Mouse (Mus musculus) embryonic facial prominence, embryonic 15.5 days (tissue): ENCODE measurements around the gene Pdss2. TPM values are rescaled to one million over a fixed set of nuclear protein-coding genes. Genes with fewer than 3 reads are reported as not detected.
A peak's percentile ranks its signal among the peaks of the same experiment; 100 is the strongest.

Source experiments
- ATAC-seq: fragments of 200-750 bp; cut with Nextera tagmentation; 2 replicates; pipeline ENCODE4 v1.8.0; 2017; ENCODE audit warnings: low read depth, moderate TSS enrichment; ENCODE audit not compliant: insufficient number of reproducible peaks, low FRiP score, low TSS enrichment
- H3K27ac ChIP-seq: fragments of 300-500 bp; sonication (generic); replicated peaks from 2 replicates; pipeline ENCODE4 v1.5.1; 2015; ENCODE audit warnings: mild to moderate bottlenecking, inconsistent platforms
- H3K27me3 ChIP-seq: fragments of 300-500 bp; sonication (generic); 2 replicates; pipeline ENCODE4 v1.6.1; 2015; ENCODE audit warnings: inconsistent platforms
- H3K36me3 ChIP-seq: fragments of 300-500 bp; sonication (generic); 2 replicates; pipeline ENCODE4 v1.6.1; 2015; ENCODE audit warnings: mild to moderate bottlenecking, inconsistent platforms
- H3K4me1 ChIP-seq: fragments of 300-500 bp; sonication (generic); 2 replicates; pipeline ENCODE4 v1.6.1; 2015; ENCODE audit warnings: inconsistent platforms
- H3K4me2 ChIP-seq: fragments of 300-500 bp; sonication (generic); replicated peaks from 2 replicates; pipeline ENCODE4 v1.6.1; 2015; ENCODE audit warnings: mild to moderate bottlenecking, inconsistent platforms
- H3K4me3 ChIP-seq: fragments of 300-500 bp; sonication (generic); replicated peaks from 2 replicates; pipeline ENCODE4 v1.5.1; 2015; ENCODE audit warnings: mild to moderate bottlenecking, inconsistent platforms
- H3K9ac ChIP-seq: fragments of 300-500 bp; sonication (generic); 2 replicates; pipeline ENCODE4 v1.6.1; 2015; ENCODE audit warnings: inconsistent platforms
- H3K9me3 ChIP-seq: fragments of 300-500 bp; sonication (generic); replicated peaks from 2 replicates; pipeline ENCODE4 v1.6.1; 2016; ENCODE audit warnings: inconsistent platforms
- WGBS: fragments of 180-500 bp; shearing (Covaris S2); methylation state at CpG from one replicate; pipeline ENCODE4 v1.1.7; 2015; 5-methylcytosine and 5-hydroxymethylcytosine counted together
- polyA plus RNA-seq: library from polyadenylated mRNA; unstranded; fragments of >200 nt; fragmentation: Nextera tagmentation; extraction: Ambion mirVana; gene quantifications from 2 replicates; pipeline ENCODE4 v1.2.1, GENCODE M21; 2015

Gene Pdss2
- polyA plus RNA-seq, 1 experiment from 2014 or later: 11.2 TPM

DNA sequence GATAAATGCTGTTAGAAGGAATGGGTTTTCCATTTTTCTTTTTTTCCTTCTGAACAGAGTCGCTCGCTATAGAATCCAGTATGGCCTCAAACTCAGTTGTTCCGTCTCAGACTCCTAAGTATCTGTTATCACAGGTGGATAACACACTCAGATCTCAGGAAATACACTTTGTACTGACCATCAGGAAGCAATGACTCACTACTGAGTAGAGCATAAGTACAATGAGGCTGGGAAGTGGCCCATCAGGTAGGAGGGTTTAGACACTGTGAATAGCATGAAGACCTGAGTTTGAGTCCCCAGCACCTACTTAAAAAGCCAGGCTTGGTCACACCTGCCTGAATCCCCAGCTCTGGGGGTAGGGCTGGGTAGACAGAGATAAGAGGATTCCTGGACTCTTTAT is 227.4 kb downstream of the Pdss2 start:
- H3K9ac ChIP-seq: no peak overlapping the region
- H3K36me3 ChIP-seq: no peaks in the 10 kb centered on the region
- no peak overlapping the region for H3K4me3 ChIP-seq
- no peak for ATAC-seq
- no peak overlapping the region for H3K4me2 ChIP-seq
- H3K9me3 ChIP-seq: no peaks in the 10 kb centered on the region
- no peaks in the 10 kb centered on the region for H3K27me3 ChIP-seq
- H3K4me1 ChIP-seq: peaks cover 10% of the 10 kb centered on the region
- no peak overlapping the region for H3K27ac ChIP-seq
- 85% methylated on average over 3 of the region's 3 CpGs for WGBS

DNA sequence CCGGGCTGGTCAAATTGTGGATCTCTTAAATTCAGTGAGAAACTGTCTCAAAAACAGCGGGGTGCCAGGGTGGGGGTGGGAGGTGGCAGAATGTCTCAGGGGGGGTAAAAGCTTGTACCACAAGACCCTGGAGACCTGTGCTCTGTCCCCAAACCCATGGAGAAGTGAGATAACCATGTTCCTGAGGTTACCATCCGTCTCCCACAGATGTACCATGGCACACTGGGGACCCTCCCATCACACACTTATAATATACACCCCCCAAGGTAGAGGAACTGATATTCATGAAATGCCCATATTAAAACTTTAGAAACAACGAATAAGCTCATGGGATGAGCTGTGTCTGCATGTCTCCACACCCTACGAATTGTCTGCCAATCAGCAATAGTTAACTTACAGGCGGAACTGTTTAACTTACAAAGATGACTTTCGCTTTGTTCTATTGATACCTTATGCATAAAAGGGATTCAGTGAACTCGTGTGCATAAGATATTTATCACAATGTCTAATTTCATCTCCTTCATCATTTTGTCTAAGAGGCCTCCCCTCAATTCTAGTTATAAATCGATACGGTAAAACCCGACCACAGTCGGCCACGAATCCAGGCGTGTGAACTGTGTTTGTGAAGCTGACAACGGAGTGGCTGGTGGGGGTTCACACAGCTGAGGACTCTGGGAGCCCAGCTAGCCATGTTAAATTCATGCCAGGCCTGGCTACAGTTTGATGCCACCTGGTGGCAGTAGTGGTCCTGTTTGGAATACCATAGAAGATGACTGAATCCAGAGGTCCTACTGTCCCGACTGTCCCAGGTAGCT is 230.8 kb downstream of the Pdss2 start:
- 21% methylated on average over 16 of the region's 16 CpGs for WGBS
- Histone ChIP-seq H3K4me3 (peak overlapping the region; percentile 35), H3K36me3 (no peaks in the 10 kb centered on the region), H3K4me2 (peak overlapping the region; percentile 47), H3K27ac (no peak overlapping the region), H3K9ac (no peak overlapping the region), H3K27me3 (no peaks in the 10 kb centered on the region), H3K4me1 (peaks cover 10% of the 10 kb centered on the region), H3K9me3 (no peaks in the 10 kb centered on the region)
- ATAC-seq: peak; percentile 60; the same call in 1 of the 2 replicates

DNA sequence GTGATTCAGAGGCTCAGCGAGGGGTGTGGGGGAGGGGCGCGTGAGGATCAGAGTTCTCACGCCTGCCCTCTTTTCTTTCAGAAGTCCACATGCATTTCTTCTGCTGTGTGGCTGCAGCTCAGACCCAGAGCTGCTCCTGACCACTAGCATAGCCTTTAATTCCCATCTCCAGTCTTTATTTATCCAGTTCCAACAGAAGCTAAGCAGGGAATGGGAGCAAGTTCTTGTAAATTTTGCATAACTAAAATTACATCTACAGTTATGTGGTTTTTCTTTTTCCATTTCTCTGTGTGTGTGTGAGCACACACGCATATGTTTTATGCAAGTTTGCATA is 231.3 kb downstream of the Pdss2 start:
- H3K27ac ChIP-seq: no peak overlapping the region
- H3K9me3 ChIP-seq: no peaks in the 10 kb centered on the region
- peak overlapping the region; percentile 47 for H3K4me2 ChIP-seq
- H3K4me1 ChIP-seq: peaks cover 10% of the 10 kb centered on the region
- no peaks in the 10 kb centered on the region for H3K36me3 ChIP-seq
- peak overlapping the region; percentile 35 for H3K4me3 ChIP-seq
- 17% methylated on average over 5 of the region's 5 CpGs for WGBS
- no peak overlapping the region for H3K9ac ChIP-seq
- ATAC-seq: no peak
- H3K27me3 ChIP-seq: no peaks in the 10 kb centered on the region

DNA sequence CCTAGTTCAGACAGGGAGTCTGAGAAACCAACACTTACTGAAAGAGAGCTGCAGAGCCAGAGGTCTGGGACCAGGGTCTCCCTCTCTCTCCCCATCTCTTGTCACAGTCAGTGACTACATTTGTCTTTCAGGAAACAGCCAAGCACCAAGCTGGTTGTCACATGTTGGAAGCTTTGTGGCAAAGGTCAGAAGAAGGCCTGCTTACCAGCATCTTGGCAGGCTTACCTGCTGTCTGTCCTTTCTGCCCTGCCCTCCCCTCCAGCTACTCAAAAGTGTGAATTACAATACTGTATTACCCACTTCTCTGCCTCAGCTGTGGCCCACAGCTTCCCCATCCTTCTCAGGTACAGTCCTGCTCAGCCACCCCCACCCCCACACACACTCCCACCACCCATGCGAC is 232.9 kb downstream of the Pdss2 start:
- Histone ChIP-seq H3K9ac (no peak overlapping the region), H3K4me2 (no peak overlapping the region), H3K4me3 (no peak overlapping the region), H3K27ac (no peak overlapping the region), H3K36me3 (no peaks in the 10 kb centered on the region), H3K9me3 (no peaks in the 10 kb centered on the region), H3K4me1 (peaks cover 10% of the 10 kb centered on the region), H3K27me3 (no peaks in the 10 kb centered on the region)
- 70% methylated on average over 1 of the region's 1 CpGs for WGBS
- ATAC-seq: no peak

DNA sequence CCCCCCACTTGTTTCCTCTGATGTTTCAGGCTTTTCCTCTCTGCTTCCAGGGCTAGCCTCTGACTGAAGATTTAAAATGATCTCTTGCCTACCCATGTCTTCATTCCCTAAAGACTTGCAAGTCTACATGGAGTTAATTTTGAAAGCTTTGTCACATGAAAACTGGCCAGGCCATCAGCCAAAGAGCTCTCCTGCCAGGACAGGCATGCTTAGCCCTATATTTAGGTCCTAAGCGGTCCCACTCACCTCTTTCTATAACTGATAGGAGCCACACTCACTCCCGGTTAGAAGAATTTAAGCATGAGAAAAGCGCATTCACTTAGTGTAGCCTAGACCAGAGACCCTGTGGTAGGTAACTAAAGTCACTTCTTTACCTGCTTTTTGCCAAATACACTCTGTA is 233.4 kb downstream of the Pdss2 start:
- Histone ChIP-seq H3K9me3 (no peaks in the 10 kb centered on the region), H3K36me3 (no peaks in the 10 kb centered on the region), H3K27ac (no peak overlapping the region)

DNA sequence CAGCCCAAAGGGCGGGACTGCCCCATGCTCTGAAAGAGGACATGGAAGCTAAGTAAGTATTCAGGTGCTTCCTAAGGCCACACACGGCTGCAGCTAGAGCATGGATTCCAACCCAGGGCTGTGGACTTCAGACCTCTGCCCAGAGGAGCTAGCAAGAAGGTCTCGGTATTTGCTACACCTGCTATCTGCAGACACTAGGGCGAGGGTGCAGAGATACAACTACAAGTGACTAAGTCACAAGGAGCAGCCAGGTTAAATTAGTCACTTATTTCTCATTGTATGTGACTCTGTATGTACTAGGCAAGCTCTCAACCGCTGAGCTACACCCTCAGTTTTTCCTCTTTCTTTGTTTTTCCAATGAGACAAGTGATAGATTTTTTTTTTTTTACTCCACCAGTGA is 241.5 kb downstream of the Pdss2 start:
- H3K4me2 ChIP-seq: no peak overlapping the region
- WGBS: 78% methylated on average over 5 of the region's 5 CpGs
- no peaks in the 10 kb centered on the region for H3K4me1 ChIP-seq
- ATAC-seq: no peak
- H3K9ac ChIP-seq: no peak overlapping the region
- H3K4me3 ChIP-seq: no peak overlapping the region
- H3K27me3 ChIP-seq: no peaks in the 10 kb centered on the region
- H3K36me3 ChIP-seq: no peaks in the 10 kb centered on the region
- H3K9me3 ChIP-seq: no peaks in the 10 kb centered on the region
- H3K27ac ChIP-seq: no peak overlapping the region

More for the DNA sequence above, 233.4 kb downstream of the Pdss2 start:
- WGBS: 92% methylated on average over 3 of the region's 3 CpGs
- H3K4me3 ChIP-seq: no peak overlapping the region
- H3K4me1 ChIP-seq: peaks cover 10% of the 10 kb centered on the region
- H3K27me3 ChIP-seq: no peaks in the 10 kb centered on the region
- ATAC-seq: no peak
- no peak overlapping the region for H3K9ac ChIP-seq
- no peak overlapping the region for H3K4me2 ChIP-seq

DNA sequence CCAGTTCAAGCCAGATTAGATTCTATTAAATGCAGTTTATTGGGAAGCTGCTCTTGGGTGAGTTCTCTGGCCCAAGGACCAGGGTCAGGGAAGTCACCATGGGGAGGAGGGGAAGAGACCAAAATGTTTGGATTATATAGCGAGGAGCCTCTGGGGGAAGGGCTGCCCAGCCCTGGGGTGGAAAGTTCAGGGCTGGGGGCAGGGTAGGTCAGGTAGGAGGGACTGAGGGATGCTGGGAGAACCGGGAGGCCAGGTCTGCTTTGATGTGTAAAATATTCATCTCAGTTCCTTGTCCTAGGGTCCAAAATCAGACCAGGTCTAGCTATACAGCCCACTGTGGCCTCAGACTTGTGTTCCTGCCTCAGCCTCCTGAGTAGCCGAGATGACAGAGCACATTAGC is 241.9 kb downstream of the Pdss2 start:
- ATAC-seq: no peak
- WGBS: 43% methylated on average over 3 of the region's 3 CpGs

DNA sequence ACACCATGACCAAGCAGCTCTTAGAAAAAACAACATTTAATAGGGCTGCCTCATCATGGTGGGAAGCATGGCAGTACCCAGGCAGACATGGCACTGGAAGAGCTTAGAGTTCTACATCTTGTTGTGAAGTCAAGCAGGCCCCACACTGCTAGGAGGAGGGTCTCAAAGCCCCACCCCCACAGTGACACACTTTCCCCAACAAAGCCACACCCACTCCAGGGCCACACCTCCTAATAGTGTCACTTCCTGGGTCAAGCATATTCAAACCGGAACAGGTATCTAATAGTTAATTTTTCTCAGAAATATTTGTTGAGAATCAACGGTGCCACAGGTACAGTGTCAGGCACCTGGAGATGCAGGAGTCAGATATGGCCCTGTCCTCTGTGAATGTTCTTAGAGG is 244.9 kb downstream of the Pdss2 start:
- no peaks in the 10 kb centered on the region for H3K36me3 ChIP-seq
- H3K4me3 ChIP-seq: no peak overlapping the region
- no peaks in the 10 kb centered on the region for H3K9me3 ChIP-seq
- no peaks in the 10 kb centered on the region for H3K27me3 ChIP-seq
- no peak overlapping the region for H3K4me2 ChIP-seq
- ATAC-seq: no peak
- 88% methylated on average over 2 of the region's 2 CpGs for WGBS
- no peaks in the 10 kb centered on the region for H3K4me1 ChIP-seq
- H3K9ac ChIP-seq: no peak overlapping the region
- H3K27ac ChIP-seq: no peak overlapping the region

More for the DNA sequence above, 241.9 kb downstream of the Pdss2 start:
- no peak overlapping the region for H3K4me2 ChIP-seq
- no peak overlapping the region for H3K4me3 ChIP-seq
- no peaks in the 10 kb centered on the region for H3K27me3 ChIP-seq
- H3K27ac ChIP-seq: no peak overlapping the region
- H3K9me3 ChIP-seq: no peaks in the 10 kb centered on the region
- no peaks in the 10 kb centered on the region for H3K36me3 ChIP-seq
- no peaks in the 10 kb centered on the region for H3K4me1 ChIP-seq
- H3K9ac ChIP-seq: no peak overlapping the region

DNA sequence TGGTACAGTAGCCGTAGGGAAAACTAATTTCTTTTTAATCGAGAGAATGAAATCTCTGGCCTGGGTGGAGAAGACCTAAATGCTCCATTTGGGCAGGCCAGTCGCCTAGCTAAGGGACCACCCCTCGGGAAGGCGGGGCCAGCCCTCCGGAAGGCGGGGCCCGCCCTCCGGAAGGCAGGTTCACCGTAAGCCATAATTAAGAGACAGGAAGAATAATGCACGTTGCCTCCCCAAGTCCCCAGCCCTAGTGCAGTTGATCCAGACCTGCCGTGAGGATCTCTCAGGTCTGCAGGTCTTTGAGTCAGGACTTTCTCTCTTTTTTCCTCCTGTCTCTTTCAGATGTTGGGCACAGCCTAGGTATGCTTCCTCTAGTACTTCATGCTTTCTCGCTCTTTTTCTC is 246.4 kb downstream of the Pdss2 start:
- Histone ChIP-seq H3K9ac (no peak overlapping the region), H3K9me3 (no peaks in the 10 kb centered on the region), H3K27me3 (no peaks in the 10 kb centered on the region), H3K4me1 (no peaks in the 10 kb centered on the region), H3K4me3 (no peak overlapping the region), H3K36me3 (no peaks in the 10 kb centered on the region), H3K27ac (no peak overlapping the region), H3K4me2 (no peak overlapping the region)
- WGBS: 35% methylated on average over 13 of the region's 13 CpGs
- ATAC-seq: no peak

DNA sequence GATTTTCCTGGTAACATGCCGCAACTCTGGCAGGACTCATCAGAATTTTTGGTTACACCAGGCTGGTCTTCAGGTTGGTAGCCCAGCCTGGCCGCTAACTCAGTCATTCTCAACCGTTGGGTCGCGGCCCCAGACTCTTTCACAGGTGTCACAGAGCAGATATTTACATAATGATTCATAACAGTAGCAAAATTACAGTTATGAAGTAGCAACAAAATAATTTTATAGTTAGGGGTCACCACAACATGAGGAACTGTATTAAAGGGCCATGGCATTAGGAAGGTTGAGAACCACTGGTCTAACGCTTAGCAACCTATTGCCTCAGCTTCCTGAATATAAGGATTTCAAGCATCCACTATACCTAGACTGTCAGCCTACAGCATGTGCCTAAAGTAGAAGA is 247.0 kb downstream of the Pdss2 start:
- H3K36me3 ChIP-seq: no peaks in the 10 kb centered on the region
- no peak overlapping the region for H3K4me3 ChIP-seq
- no peak for ATAC-seq
- WGBS: 94% methylated on average over 6 of the region's 6 CpGs
- no peak overlapping the region for H3K9ac ChIP-seq
- H3K9me3 ChIP-seq: no peaks in the 10 kb centered on the region
- no peak overlapping the region for H3K4me2 ChIP-seq
- no peak overlapping the region for H3K27ac ChIP-seq
- H3K27me3 ChIP-seq: no peaks in the 10 kb centered on the region
- no peaks in the 10 kb centered on the region for H3K4me1 ChIP-seq

DNA sequence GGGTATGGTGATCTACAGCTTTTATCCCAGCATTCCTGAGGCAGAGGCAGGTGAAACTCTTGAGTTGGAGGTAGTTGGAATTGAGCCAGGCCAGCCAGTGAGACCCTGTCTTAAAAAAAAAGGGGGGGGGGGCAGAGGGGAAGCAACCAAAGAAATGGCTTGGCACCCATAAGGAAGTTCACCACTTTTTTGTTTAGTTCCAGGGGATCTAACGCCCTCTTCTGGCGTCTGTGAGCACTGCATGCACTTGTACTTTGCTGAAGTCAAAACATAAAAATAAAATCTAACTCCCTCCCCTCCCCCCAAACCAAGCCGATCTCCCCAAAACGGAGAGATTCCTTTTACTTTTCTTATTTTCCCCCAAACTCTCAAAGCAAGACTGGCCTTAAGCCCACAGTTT is 254.1 kb downstream of the Pdss2 start:
- Histone ChIP-seq H3K4me3 (no peak overlapping the region), H3K27me3 (no peaks in the 10 kb centered on the region), H3K27ac (no peak overlapping the region), H3K9ac (no peak overlapping the region), H3K36me3 (no peaks in the 10 kb centered on the region), H3K9me3 (no peaks in the 10 kb centered on the region), H3K4me1 (peaks cover 8% of the 10 kb centered on the region), H3K4me2 (no peak overlapping the region)
- no peak for ATAC-seq
- WGBS: 48% methylated on average over 4 of the region's 4 CpGs

DNA sequence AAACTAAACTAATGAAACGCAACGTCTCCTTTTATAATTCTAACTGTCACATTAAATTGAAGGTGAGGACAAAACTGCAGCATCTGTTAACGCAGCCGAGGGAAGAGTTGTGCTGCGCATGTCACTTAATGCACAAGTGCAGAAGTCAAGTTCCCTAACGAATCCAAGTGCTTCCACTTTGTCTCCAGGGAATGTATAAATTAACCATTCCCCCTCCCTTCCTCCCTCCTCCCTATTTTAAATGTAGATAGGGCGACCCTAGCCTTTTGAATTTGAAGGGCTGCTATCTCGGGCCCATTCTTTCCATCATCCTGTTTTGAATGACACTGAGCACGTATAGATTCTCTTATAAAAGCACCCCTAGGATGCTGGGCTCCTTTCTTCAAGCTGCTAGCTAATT is 256.2 kb downstream of the Pdss2 start:
- 13% methylated on average over 9 of the region's 9 CpGs for WGBS
- Histone ChIP-seq H3K27ac (no peak overlapping the region), H3K36me3 (no peaks in the 10 kb centered on the region), H3K4me1 (peaks cover 19% of the 10 kb centered on the region), H3K4me2 (peak overlapping the region; percentile 81), H3K4me3 (peak overlapping the region; percentile 80), H3K9ac (no peak overlapping the region), H3K9me3 (no peaks in the 10 kb centered on the region), H3K27me3 (no peaks in the 10 kb centered on the region)
- no peak for ATAC-seq
